Mouse (Mus musculus): ENCODE results near the gene Spg7. TPM values are rescaled to one million over a fixed set of nuclear protein-coding genes. Genes with fewer than 3 reads are reported as not detected.

Gene Spg7
- polyA plus RNA-seq, 1 experiment from 2014 or later = 63.9 TPM

DNA sequence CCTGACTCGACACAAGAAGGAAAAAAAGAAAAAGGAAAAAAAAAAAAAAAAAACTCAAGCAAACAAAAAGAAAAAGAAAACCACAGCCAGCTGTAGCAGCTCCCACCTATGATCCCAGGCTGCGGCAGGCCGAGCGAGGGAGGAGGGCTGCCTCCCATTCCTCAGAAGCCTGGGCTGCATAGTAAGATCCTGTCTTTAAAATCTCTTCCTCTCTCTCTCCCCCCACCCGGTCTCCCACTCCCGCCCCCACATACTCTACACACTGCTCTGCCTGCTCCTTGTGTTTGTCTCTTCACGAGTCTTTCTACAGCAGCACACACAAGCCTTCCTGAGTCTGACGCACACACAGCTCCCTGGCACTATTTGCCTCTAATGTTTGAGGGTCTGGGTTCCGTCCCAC lies 59.3 kb downstream of the Spg7 start:
- H3K9me3 ChIP-seq (replicated peaks) = no peaks in the 10 kb centered on the region
- H3K9ac ChIP-seq = no peak overlapping the region
- H3K4me3 ChIP-seq = no peak overlapping the region
- no peak for ATAC-seq (ENCODE audit: low FRiP score)
- no peak overlapping the region for H3K4me2 ChIP-seq (replicated peaks)
- no peaks in the 10 kb centered on the region for H3K36me3 ChIP-seq
- H3K27me3 ChIP-seq = peaks cover 63% of the 10 kb centered on the region
- peaks cover 12% of the 10 kb centered on the region for H3K4me1 ChIP-seq
- H3K27ac ChIP-seq = no peak overlapping the region
- WGBS = 68% methylated on average over 9 of the region's 9 CpGs

DNA sequence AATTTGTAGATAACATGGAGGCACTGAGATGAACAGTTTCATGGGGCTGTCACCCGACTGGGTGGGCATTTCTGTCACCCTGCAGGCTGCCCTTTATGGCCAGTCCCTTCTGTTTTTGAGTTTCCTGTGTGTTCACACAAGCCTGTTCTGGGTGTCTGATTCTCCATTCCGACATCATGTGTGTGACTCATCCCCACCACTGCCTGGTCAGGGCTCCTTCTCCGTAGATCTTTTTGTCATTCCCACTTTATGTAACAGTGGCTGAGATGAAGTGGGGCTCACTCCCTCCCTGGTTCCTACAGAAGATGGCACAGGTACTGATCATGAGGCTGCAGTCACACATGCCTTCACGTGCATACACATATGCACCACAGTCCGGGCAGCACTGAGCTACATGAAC lies 59.9 kb downstream of the Spg7 start:
- H3K4me3 ChIP-seq = no peak overlapping the region
- H3K27me3 ChIP-seq = peaks cover 62% of the 10 kb centered on the region
- ATAC-seq (ENCODE audit: low FRiP score) = no peak
- no peaks in the 10 kb centered on the region for H3K9me3 ChIP-seq (replicated peaks)
- no peak overlapping the region for H3K9ac ChIP-seq
- H3K36me3 ChIP-seq = no peaks in the 10 kb centered on the region
- 87% methylated on average over 5 of the region's 5 CpGs for WGBS
- peaks cover 6% of the 10 kb centered on the region for H3K4me1 ChIP-seq
- H3K4me2 ChIP-seq (replicated peaks) = no peak overlapping the region
- H3K27ac ChIP-seq = no peak overlapping the region

DNA sequence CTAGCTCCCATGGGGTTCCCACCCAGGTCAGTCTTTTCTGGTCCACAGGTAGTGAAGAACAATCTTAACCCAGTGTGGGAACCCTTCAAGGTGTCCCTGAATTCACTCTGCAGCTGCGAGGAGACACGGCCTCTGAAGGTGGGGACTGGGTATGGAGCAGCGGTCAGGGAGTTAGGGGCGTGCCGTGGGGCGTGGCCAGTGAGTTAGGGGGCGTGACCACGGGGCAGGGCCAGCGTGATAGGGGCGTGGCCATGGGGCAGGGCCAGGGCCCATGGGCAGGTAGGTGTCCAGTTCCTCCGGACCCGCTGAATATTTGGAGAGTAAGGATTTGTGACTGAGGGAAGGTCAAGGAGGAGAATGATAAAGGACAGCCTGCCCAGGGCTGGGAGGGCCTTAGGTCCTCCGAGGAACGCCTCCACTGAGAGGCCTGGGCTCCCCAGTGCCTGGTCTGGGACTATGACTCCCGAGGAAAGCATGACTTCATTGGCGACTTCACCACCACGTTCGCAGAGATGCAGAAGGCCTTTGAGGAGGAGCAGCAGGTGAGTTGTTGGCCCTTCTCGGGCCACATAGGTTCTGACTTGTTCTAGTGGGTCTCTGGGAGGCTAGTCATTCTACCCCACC lies 63.6 kb downstream of the Spg7 start:
- Histone ChIP-seq H3K9me3 (replicated peaks) (no peaks in the 10 kb centered on the region), H3K27ac (no peak overlapping the region), H3K9ac (no peak overlapping the region), H3K4me3 (no peak overlapping the region), H3K4me1 (no peaks in the 10 kb centered on the region), H3K4me2 (replicated peaks) (no peak overlapping the region), H3K36me3 (no peaks in the 10 kb centered on the region), H3K27me3 (peaks cover 36% of the 10 kb centered on the region)
- no peak; the same call in 1 of the 2 replicates for ATAC-seq (ENCODE audit: low FRiP score)
- WGBS = 7% methylated on average over 19 of the region's 19 CpGs

GRCm38 (mm10) chr8:123131041-123131440 lies 68.3 kb downstream of the Spg7 start:
- no peak overlapping the region for H3K9ac ChIP-seq
- peaks cover 15% of the 10 kb centered on the region for H3K4me1 ChIP-seq
- H3K27me3 ChIP-seq = peaks cover 14% of the 10 kb centered on the region; the same call in 1 of the 2 replicates
- no peaks in the 10 kb centered on the region for H3K9me3 ChIP-seq (replicated peaks)
- no peak for ATAC-seq (ENCODE audit: low FRiP score)
- no peaks in the 10 kb centered on the region for H3K36me3 ChIP-seq
- H3K4me2 ChIP-seq (replicated peaks) = no peak overlapping the region
- H3K4me3 ChIP-seq = no peak overlapping the region
- H3K27ac ChIP-seq = no peak overlapping the region
- 62% methylated on average over 9 of the region's 9 CpGs for WGBS

DNA sequence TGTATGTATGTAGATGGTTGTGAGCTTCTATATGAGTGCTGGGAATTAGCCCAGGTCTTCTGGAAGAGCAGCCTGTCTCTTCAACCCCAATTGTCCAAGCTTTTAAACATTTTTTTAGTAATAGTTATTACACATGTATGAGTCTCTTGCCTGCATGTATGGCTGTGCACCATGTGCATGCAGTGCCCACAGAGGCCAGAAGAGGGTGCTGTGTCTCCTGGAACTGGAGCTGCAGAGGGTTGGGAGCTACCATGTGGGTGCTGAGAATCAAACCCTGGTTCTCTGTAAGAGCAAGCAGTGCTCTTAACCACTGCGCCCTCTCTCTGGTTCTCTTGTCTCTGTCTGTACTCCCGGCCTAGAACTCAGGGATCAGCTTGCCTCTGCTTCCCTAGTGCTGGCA lies 70.2 kb downstream of the Spg7 start:
- 97% methylated on average over 2 of the region's 2 CpGs for WGBS
- Histone ChIP-seq H3K9me3 (replicated peaks) (no peaks in the 10 kb centered on the region), H3K9ac (no peak overlapping the region), H3K27ac (no peak overlapping the region), H3K4me3 (no peak overlapping the region), H3K4me1 (peaks cover 21% of the 10 kb centered on the region), H3K4me2 (replicated peaks) (no peak overlapping the region), H3K36me3 (no peaks in the 10 kb centered on the region), H3K27me3 (peaks cover 3% of the 10 kb centered on the region; the same call in 1 of the 2 replicates)
- no peak for ATAC-seq (ENCODE audit: low FRiP score)

GRCm38 (mm10) chr8:123134149-123134713 lies 71.5 kb downstream of the Spg7 start:
- 87% methylated on average over 11 of the region's 11 CpGs for WGBS
- Histone ChIP-seq H3K4me2 (replicated peaks) (no peak overlapping the region), H3K4me1 (peaks cover 25% of the 10 kb centered on the region), H3K9ac (no peak overlapping the region), H3K27ac (no peak overlapping the region), H3K4me3 (no peak overlapping the region), H3K36me3 (no peaks in the 10 kb centered on the region), H3K27me3 (peaks cover 3% of the 10 kb centered on the region; the same call in 1 of the 2 replicates), H3K9me3 (replicated peaks) (no peaks in the 10 kb centered on the region)
- no peak for ATAC-seq (ENCODE audit: low FRiP score)

- 16% methylated on average over 7 of the region's 7 CpGs for WGBS
- ATAC-seq (ENCODE audit: low FRiP score) = peak; percentile 47
- peak overlapping the region; percentile 53 for H3K27ac ChIP-seq
These were observed 72.7 kb downstream of the Spg7 start for GRCm38 (mm10) chr8:123135406-123135805.

DNA sequence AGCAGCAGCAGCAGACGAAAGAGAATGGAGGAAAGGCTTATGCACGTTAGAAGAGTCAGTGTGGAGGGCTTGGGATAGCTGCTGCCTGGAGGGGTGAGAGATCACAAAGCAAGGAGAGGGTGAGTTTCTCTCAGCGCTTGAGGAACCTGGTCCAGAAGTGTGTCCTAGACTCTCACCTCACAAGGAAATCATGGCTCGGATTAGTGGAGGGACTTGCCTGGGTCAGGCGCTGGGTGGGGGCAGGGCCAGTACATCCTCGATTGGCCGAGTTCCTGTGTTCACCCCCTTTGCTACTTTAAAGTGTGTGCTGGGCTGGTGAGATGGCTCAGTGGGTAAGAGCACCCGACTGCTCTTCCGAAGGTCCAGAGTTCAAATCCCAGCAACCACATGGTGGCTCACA lies 73.1 kb downstream of the Spg7 start:
- peaks cover 3% of the 10 kb centered on the region; the same call in 1 of the 2 replicates for H3K27me3 ChIP-seq
- H3K36me3 ChIP-seq = no peaks in the 10 kb centered on the region
- ATAC-seq (ENCODE audit: low FRiP score) = peak; percentile 3; the same call in 1 of the 2 replicates
- H3K4me1 ChIP-seq = peaks cover 25% of the 10 kb centered on the region
- peak overlapping the region; percentile 53 for H3K27ac ChIP-seq
- H3K4me2 ChIP-seq (replicated peaks) = 0 out of 2 replicates have a peak overlapping the region, but pooled peaks have one; percentile 11
- H3K9ac ChIP-seq = no peak overlapping the region
- no peaks in the 10 kb centered on the region for H3K9me3 ChIP-seq (replicated peaks)
- H3K4me3 ChIP-seq = no peak overlapping the region
- 46% methylated on average over 9 of the region's 9 CpGs for WGBS

More at GRCm38 (mm10) chr8:123135406-123135805, 72.7 kb downstream of the Spg7 start:
- no peak overlapping the region for H3K9ac ChIP-seq
- H3K27me3 ChIP-seq = peaks cover 3% of the 10 kb centered on the region; the same call in 1 of the 2 replicates
- H3K9me3 ChIP-seq (replicated peaks) = no peaks in the 10 kb centered on the region
- H3K4me2 ChIP-seq (replicated peaks) = 0 out of 2 replicates have a peak overlapping the region, but pooled peaks have one; percentile 11
- peaks cover 25% of the 10 kb centered on the region for H3K4me1 ChIP-seq
- no peak overlapping the region for H3K4me3 ChIP-seq
- H3K36me3 ChIP-seq = no peaks in the 10 kb centered on the region

GRCm38 (mm10) chr8:123136287-123136686 lies 73.5 kb downstream of the Spg7 start:
- no peak overlapping the region for H3K4me2 ChIP-seq (replicated peaks)
- 83% methylated on average over 9 of the region's 9 CpGs for WGBS

GRCm38 (mm10) chr8:123137645-123138077 lies 74.9 kb downstream of the Spg7 start:
- Histone ChIP-seq H3K4me1 (peaks cover 25% of the 10 kb centered on the region), H3K36me3 (no peaks in the 10 kb centered on the region), H3K4me3 (no peak overlapping the region), H3K4me2 (replicated peaks) (no peak overlapping the region), H3K9ac (peak overlapping the region; percentile 38; the same call in 1 of the 2 replicates), H3K27me3 (peaks cover 3% of the 10 kb centered on the region; the same call in 1 of the 2 replicates), H3K27ac (peak overlapping the region; percentile 60; the same call in 1 of the 2 replicates), H3K9me3 (replicated peaks) (no peaks in the 10 kb centered on the region)
- peak; percentile 81 for ATAC-seq (ENCODE audit: low FRiP score)
- WGBS = 17% methylated on average over 2 of the region's 2 CpGs

More at GRCm38 (mm10) chr8:123136287-123136686, 73.5 kb downstream of the Spg7 start:
- Histone ChIP-seq H3K27me3 (peaks cover 3% of the 10 kb centered on the region; the same call in 1 of the 2 replicates), H3K9me3 (replicated peaks) (no peaks in the 10 kb centered on the region), H3K9ac (no peak overlapping the region), H3K27ac (no peak overlapping the region), H3K36me3 (no peaks in the 10 kb centered on the region), H3K4me3 (no peak overlapping the region), H3K4me1 (peaks cover 25% of the 10 kb centered on the region)
- ATAC-seq (ENCODE audit: low FRiP score) = no peak

GRCm38 (mm10) chr8:123138741-123139140 lies 76.0 kb downstream of the Spg7 start:
- no peak overlapping the region for H3K9ac ChIP-seq
- ATAC-seq (ENCODE audit: low FRiP score) = no peak
- H3K9me3 ChIP-seq (replicated peaks) = no peaks in the 10 kb centered on the region
- 65% methylated on average over 4 of the region's 4 CpGs for WGBS
- H3K27me3 ChIP-seq = peaks cover 3% of the 10 kb centered on the region; the same call in 1 of the 2 replicates
- no peak overlapping the region for H3K4me3 ChIP-seq
- no peak overlapping the region for H3K4me2 ChIP-seq (replicated peaks)
- H3K27ac ChIP-seq = no peak overlapping the region
- peaks cover 25% of the 10 kb centered on the region for H3K4me1 ChIP-seq
- no peaks in the 10 kb centered on the region for H3K36me3 ChIP-seq

DNA sequence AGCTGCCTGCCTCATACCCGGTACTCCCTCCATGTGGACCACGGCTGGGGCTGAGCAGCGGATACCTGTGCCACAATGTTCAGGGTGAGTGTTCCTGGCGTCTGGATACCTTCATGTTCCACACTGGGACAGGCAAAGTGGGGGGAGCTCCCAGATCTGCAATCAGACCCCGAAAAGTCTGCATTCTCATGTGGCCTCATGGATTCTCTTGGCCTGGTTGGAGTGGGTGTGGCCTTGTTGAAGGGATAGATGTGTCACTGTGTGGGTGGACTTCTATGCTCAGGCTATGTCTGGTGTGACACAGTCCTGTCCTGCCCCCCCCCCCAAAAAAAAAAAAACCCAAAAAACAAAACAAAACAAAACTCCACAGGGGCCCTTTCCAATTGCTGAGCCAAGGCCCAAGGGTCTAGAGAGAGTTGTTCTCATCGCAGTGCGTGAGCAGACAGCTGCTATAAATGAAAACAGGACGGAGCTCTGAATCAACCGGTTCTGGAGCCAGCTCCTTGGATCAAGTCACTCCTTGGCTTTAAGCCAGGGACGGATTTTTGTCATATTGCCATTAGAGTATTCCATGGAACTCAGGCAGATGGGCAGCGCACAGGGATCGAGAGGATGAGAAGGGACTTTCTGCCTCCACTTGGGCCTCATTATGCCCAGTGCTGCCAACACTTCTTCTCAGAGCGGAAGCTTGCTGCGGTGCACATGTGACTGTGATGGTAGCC lies 79.2 kb downstream of the Spg7 start:
- no peaks in the 10 kb centered on the region for H3K9me3 ChIP-seq (replicated peaks)
- H3K27me3 ChIP-seq = no peaks in the 10 kb centered on the region; the same call in 1 of the 2 replicates
- no peak overlapping the region for H3K4me3 ChIP-seq
- H3K4me2 ChIP-seq (replicated peaks) = no peak overlapping the region
- H3K27ac ChIP-seq = no peak overlapping the region
- no peak overlapping the region for H3K9ac ChIP-seq
- 86% methylated on average over 14 of the region's 14 CpGs for WGBS
- H3K36me3 ChIP-seq = no peaks in the 10 kb centered on the region
- H3K4me1 ChIP-seq = peaks cover 10% of the 10 kb centered on the region
- no peak for ATAC-seq (ENCODE audit: low FRiP score)
